Mouse (Mus musculus) megakaryocyte-erythroid progenitor cell, adult 5 weeks (primary cell): ENCODE data around the gene Slc7a10. TPM values are rescaled to one million over a fixed set of nuclear protein-coding genes. Genes with fewer than 3 reads are reported as not detected.

Source experiments
- polyA plus RNA-seq: library from polyadenylated mRNA; stranded (reverse); fragments of >175 nt; gene quantifications from 2 replicates; pipeline ENCODE4 v1.2.3, GENCODE M21; 2012

Gene Slc7a10
- polyA plus RNA-seq: 0.39 TPM in 1 of 2 replicates, not detected in the other

GRCm38 (mm10) chr7:35185889-35186569 is at the start of gene Slc7a10:
Gene Slc7a10, plus strand, starts transcription at chr7:35186385.

GRCm38 (mm10) chr7:35215225-35215624 is 29.0 kb downstream of the Slc7a10 start, which contains the start of gene Lrp3:
Gene Lrp3, minus strand, starts transcription at chr7:35215498.

Other genes starting within 250 kb of the Slc7a10 start
- 13.2 and 16.0 TPM in 2 replicates for gene Cebpg, start 129.8 kb upstream of the Slc7a10 start, polyA plus RNA-seq
- 244 and 303 TPM in 2 replicates for gene Cebpa, start 67.1 kb upstream of the Slc7a10 start, polyA plus RNA-seq
- 0.16 and 0.18 TPM in 2 replicates for gene Lrp3, start 29.1 kb downstream of the Slc7a10 start, polyA plus RNA-seq
- gene Gpatch1, start 132.1 kb downstream of the Slc7a10 start, polyA plus RNA-seq: 7.5 and 8.5 TPM in 2 replicates
- gene Rhpn2, start 147.8 kb downstream of the Slc7a10 start, polyA plus RNA-seq: 0.02 and 0.04 TPM in 2 replicates
- 6.5 and 7.7 TPM in 2 replicates for gene Faap24, start 210.5 kb downstream of the Slc7a10 start, polyA plus RNA-seq
- gene Cep89, start 210.7 kb downstream of the Slc7a10 start, polyA plus RNA-seq: 9.6 and 11.4 TPM in 2 replicates